ENCODE assay signal across 9 mouse cellular contexts in the genomic region with DNA sequence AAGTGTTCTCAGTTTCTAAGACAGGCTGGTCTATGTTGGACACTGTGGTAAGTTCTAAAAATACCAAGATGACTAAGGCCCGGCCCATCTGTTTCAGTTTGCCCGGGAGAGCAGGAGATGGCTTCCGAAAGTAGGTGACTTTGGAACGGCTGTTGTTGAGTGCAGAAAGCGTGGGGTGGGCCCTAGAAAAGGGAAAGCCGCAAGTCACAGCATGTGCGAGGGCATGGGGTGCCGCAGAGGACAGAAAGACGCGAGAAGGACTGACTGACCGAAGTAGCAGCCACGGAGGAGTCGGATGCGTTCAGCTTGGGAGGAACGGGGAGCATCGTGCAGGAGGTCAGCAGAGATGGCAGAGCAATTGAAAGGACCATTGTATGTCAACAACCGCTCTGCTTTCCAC. TPM values are rescaled to one million over a fixed set of nuclear protein-coding genes. Genes with fewer than 3 reads are reported as not detected.
DNase-seq lines count a peak whose midpoint lies in the region; ATAC-seq and TF ChIP-seq lines count a peak whose summit lies in the region.
"Had no signal": no experiment of that assay in that cellular context is flagged by ENCODE, and none has a peak within 500 bp of the region (broad histone marks: within the 10 kb centered on the region; RNA-seq: fewer than 3 reads in every experiment).

No protein-coding gene starts in this region.

- H3K9ac ChIP-seq in heart, embryonic 15.5 days = no peak overlapping the region
- H3K9ac ChIP-seq in intestine, embryonic 15.5 days = no peak overlapping the region
- no peak overlapping the region for H3K9ac ChIP-seq in kidney, embryonic 15.5 days

- H3K27me3 ChIP-seq in heart, embryonic 15.5 days = no peaks in the 10 kb centered on the region
- no peaks in the 10 kb centered on the region for H3K27me3 ChIP-seq in kidney, adult 2 months (replicated peaks; ENCODE audit: control insufficient read depth, insufficient read depth, low read length)
- H3K27me3 ChIP-seq in intestine, embryonic 15.5 days (replicated peaks) = no peaks in the 10 kb centered on the region
- H3K27me3 ChIP-seq in kidney, embryonic 15.5 days = no peaks in the 10 kb centered on the region

- peak overlapping the region; percentile 31 for H3K4me3 ChIP-seq in heart, embryonic 15.5 days
- H3K4me3 ChIP-seq in kidney, adult 2 months (ENCODE audit: insufficient read depth, low read depth, low read length) = no peak overlapping the region
- H3K4me3 ChIP-seq in intestine, embryonic 15.5 days (replicated peaks) = no peak overlapping the region
- H3K4me3 ChIP-seq in kidney, embryonic 15.5 days (replicated peaks) = no peak overlapping the region

- peak overlapping the region; percentile 51 for H3K4me2 ChIP-seq in heart, embryonic 15.5 days
- no peak overlapping the region for H3K4me2 ChIP-seq in intestine, embryonic 15.5 days (replicated peaks)
- no peak overlapping the region for H3K4me2 ChIP-seq in kidney, embryonic 15.5 days

- H3K36me3 ChIP-seq in heart, embryonic 15.5 days = peaks cover 8% of the 10 kb centered on the region; the same call in 1 of the 2 replicates
- peaks cover 2% of the 10 kb centered on the region; the same call in 1 of the 2 replicates for H3K36me3 ChIP-seq in kidney, adult 2 months (ENCODE audit: control insufficient read depth, insufficient read depth, low read length)
- H3K36me3 ChIP-seq in intestine, embryonic 15.5 days = 0 out of 2 replicates have a peak, but pooled peaks cover 4% of the 10 kb centered on the region
- H3K36me3 ChIP-seq in kidney, embryonic 15.5 days = peaks cover 11% of the 10 kb centered on the region

- ATAC-seq in heart, embryonic 15.5 days (replicated peaks; ENCODE audit: insufficient number of reproducible peaks, insufficient read depth, low FRiP score, low read depth) = no peak; the same call in 1 of the 2 replicates
- no peak for ATAC-seq in intestine, embryonic 15.5 days
- no peak for ATAC-seq in kidney, embryonic 15.5 days (replicated peaks; ENCODE audit: low FRiP score)

- no peak for TF ChIP-seq CTCF in kidney, adult 2 months (conservative IDR thresholded peaks at IDR 0.05; ENCODE audit: insufficient read depth, insufficient read length, low read depth, low read length)

- WGBS in heart, embryonic 15.5 days = 60% methylated on average over 17 of the region's 17 CpGs
- 88% methylated on average over 17 of the region's 17 CpGs for WGBS in kidney, adult 2 months
- 78% methylated on average over 17 of the region's 17 CpGs for WGBS in intestine, embryonic 15.5 days
- WGBS in kidney, embryonic 15.5 days = 84% methylated on average over 17 of the region's 17 CpGs

- intact Hi-C loops in left cerebral cortex, postnatal 10 days (cut with DNase I) = no loop called here

- no peaks in the 10 kb centered on the region for H3K9me3 ChIP-seq in heart, embryonic 15.5 days (replicated peaks)
- H3K9me3 ChIP-seq in intestine, embryonic 15.5 days = no peaks in the 10 kb centered on the region
- H3K9me3 ChIP-seq in kidney, embryonic 15.5 days (replicated peaks) = no peaks in the 10 kb centered on the region

- peak; percentile 87 for DNase-seq in cerebellum, adult 11-12 months
- peak; percentile 86 to 90 for DNase-seq in cerebellum, postnatal 25 days
- peak; percentile 38 to 43 for DNase-seq in left cerebral cortex, postnatal 10 days (ENCODE audit: extremely low spot score in 1 of 2, low spot score in 2 of 2)
- DNase-seq in embryo, embryonic 11 days = no peak
- DNase-seq in kidney, adult 2 months = no peak
- DNase-seq: lung, postnatal 14 days had no signal

- peak overlapping the region; percentile 20; the same call in 1 of the 2 replicates for H3K27ac ChIP-seq in heart, embryonic 15.5 days
- no peak overlapping the region for H3K27ac ChIP-seq in kidney, adult 2 months (ENCODE audit: insufficient read depth, low read depth, low read length)
- no peak overlapping the region for H3K27ac ChIP-seq in intestine, embryonic 15.5 days
- no peak overlapping the region for H3K27ac ChIP-seq in kidney, embryonic 15.5 days

- TF ChIP-seq POLR2A in kidney, adult 2 months (IDR thresholded peaks at IDR 0.05; ENCODE audit: low read depth, low read length) = no peak

- H3K4me1 ChIP-seq in heart, embryonic 15.5 days (replicated peaks) = peaks cover 4% of the 10 kb centered on the region
- H3K4me1 ChIP-seq in kidney, adult 2 months (ENCODE audit: control insufficient read depth, insufficient read depth, low read length) = no peaks in the 10 kb centered on the region
- no peaks in the 10 kb centered on the region for H3K4me1 ChIP-seq in intestine, embryonic 15.5 days (replicated peaks)
- no peaks in the 10 kb centered on the region for H3K4me1 ChIP-seq in kidney, embryonic 15.5 days

RNA-seq across cellular contexts. Expression of gene Tfam, which starts 12.4 kb away (rescaled TPM):
- 52.7 and 53.8 TPM in 2 replicates for polyA plus RNA-seq in heart, embryonic 15.5 days (2015; fragmentation: Nextera tagmentation; extraction: Ambion mirVana)
- total RNA-seq in left cerebral cortex, postnatal 10 days (2021) = 10 to 100 TPM; 35.0 to 35.2 TPM
- 9.0 and 12.8 TPM in 2 replicates for polyA plus RNA-seq in kidney, adult 2 months (2012; rRNA removed)
- 89.1 and 93.6 TPM in 2 replicates for polyA plus RNA-seq in intestine, embryonic 15.5 days (2015; fragmentation: Nextera tagmentation; extraction: Ambion mirVana)
- polyA plus RNA-seq in kidney, embryonic 15.5 days (2015; fragmentation: Nextera tagmentation; extraction: Ambion mirVana) = 82.9 and 87.4 TPM in 2 replicates

RNA-seq across cellular contexts. Expression of gene Ube2d1, which starts 34.6 kb away (rescaled TPM):
- polyA plus RNA-seq in heart, embryonic 15.5 days (2015; fragmentation: Nextera tagmentation; extraction: Ambion mirVana) = 52.4 and 53.9 TPM in 2 replicates
- total RNA-seq in left cerebral cortex, postnatal 10 days (2021) = 10 to 100 TPM; 76.3 to 90.5 TPM
- polyA plus RNA-seq in kidney, adult 2 months (2012; rRNA removed) = 23.8 and 26.7 TPM in 2 replicates
- 48.5 and 57.7 TPM in 2 replicates for polyA plus RNA-seq in intestine, embryonic 15.5 days (2015; fragmentation: Nextera tagmentation; extraction: Ambion mirVana)
- 60.5 and 62.8 TPM in 2 replicates for polyA plus RNA-seq in kidney, embryonic 15.5 days (2015; fragmentation: Nextera tagmentation; extraction: Ambion mirVana)

Comparison
In these comparisons a context has a peak if more than half of its experiments do, and no peak if none do; other contexts are left out.
1. DNase-seq: peak in cerebellum, adult 11-12 months (single experiment), cerebellum, postnatal 25 days (2 of 2) and left cerebral cortex, postnatal 10 days (2 of 2); none in embryo, embryonic 11 days (single experiment) and kidney, adult 2 months (single experiment).